Mouse (Mus musculus) inflammation-experienced regulatory T-cells (primary cell): Measurements from ENCODE around the gene Gm10377. TPM values are rescaled to one million over a fixed set of nuclear protein-coding genes. Genes with fewer than 3 reads are reported as not detected.

ENCODE experiments used
- polyA plus RNA-seq, 2 experiments: library from polyadenylated mRNA; unstranded; fragments of 100-300 nt; shearing (Covaris generic); gene quantifications; one replicate each; pipeline ENCODE4 v1.2.1; 2017

The Gm10377 gene
- polyA plus RNA-seq = not detected

DNA sequence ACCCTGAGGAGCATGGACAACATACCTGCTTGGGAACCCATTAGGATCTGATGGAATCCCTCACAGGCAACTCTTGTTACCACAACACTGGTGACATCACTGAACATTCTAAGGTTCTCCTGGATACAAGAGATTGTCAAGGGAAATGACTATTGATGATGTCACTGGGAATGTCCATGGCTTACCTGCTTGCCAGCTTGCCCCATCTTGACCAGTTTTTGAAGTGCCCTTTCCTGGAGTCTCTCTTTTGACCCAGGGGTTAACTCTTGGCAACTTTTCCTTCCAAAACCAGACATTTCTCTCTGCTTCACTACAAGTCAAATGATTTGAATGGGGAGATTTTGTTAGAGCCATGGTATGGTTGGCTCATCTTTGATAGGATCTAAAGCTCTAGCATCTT is at the start of gene Gm10377:
TSS of gene Gm10377 (minus strand) at position 101 of the 400 bp plus-strand sequence.

DNA sequence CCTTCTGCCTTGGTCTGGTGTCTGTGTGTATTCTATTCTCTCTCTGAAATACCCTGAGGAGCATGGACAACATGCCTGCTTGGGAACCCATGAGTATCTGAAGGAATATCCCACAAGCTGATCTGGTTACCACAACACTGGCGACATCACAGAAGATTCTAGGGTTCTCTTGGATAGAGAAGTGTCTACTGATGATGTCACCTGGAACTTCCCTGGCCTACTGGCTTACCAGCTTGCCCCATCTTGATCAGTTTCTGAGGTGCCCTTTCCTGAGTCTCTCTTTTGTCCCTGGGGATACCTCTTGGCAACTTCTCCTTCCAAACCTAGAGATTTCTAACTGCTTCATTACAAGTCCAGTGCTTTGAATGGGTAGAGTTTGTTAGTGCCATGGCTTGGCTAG is 29.1 kb downstream of the Gm10377 start, which contains the start of gene Gm3015:
TSS of gene Gm3015 (minus strand) at position 101 of the 400 bp plus-strand sequence.

Other genes starting within 250 kb of the Gm10377 start
- gene Gm17124, start 198.1 kb downstream of the Gm10377 start, polyA plus RNA-seq = under 1 TPM; 0.11 to 0.39 TPM
- not detected for gene Gm3633, start 156.1 kb downstream of the Gm10377 start, polyA plus RNA-seq
- not detected for gene Gm10378, start 142.0 kb downstream of the Gm10377 start, polyA plus RNA-seq
- gene Gm3015, start 29.2 kb downstream of the Gm10377 start, polyA plus RNA-seq = not detected
- gene Gm21977, start 55.5 kb upstream of the Gm10377 start, polyA plus RNA-seq = 1 to 10 TPM in 1 of 2 experiments, not detected in 1; 2.1 TPM
- not detected for gene Gm8082, start 195.6 kb upstream of the Gm10377 start, polyA plus RNA-seq
- gene Gm10376, start 217.6 kb upstream of the Gm10377 start, polyA plus RNA-seq = not detected